Mouse (Mus musculus) intestine, embryonic 14.5 days (tissue): ENCODE data around the gene Zbtb12. TPM values are rescaled to one million over a fixed set of nuclear protein-coding genes. Genes with fewer than 3 reads are reported as not detected.
"Not testable (repeated sequence)": the region's sequence is repeated elsewhere in the genome, so short reads cannot be mapped to it uniquely, and the experiment has no call there.

Experiments
- ATAC-seq: fragments of 200-750 bp; cut with Nextera tagmentation; replicated peaks from 2 replicates; pipeline ENCODE4 v1.8.0; 2017; ENCODE audit warnings: low read depth, moderate number of reproducible peaks, moderate TSS enrichment, moderate library complexity; ENCODE audit not compliant: low FRiP score, low TSS enrichment
- DNase-seq: peaks from one replicate; pipeline ENCODE4 v3.0.0-alpha.2; 2018; ENCODE audit warnings: low spot score
- H3K27ac ChIP-seq: fragments of 300-500 bp; sonication (generic); 2 replicates; pipeline ENCODE4 v1.5.1; 2014; ENCODE audit warnings: low read depth, mild to moderate bottlenecking, control low read depth
- H3K27me3 ChIP-seq: fragments of 300-500 bp; sonication (generic); replicated peaks from 2 replicates; pipeline ENCODE4 v1.6.1; 2014; ENCODE audit warnings: low read length, control low read depth; ENCODE audit not compliant: control insufficient read depth, insufficient read depth
- H3K36me3 ChIP-seq: fragments of 300-500 bp; sonication (generic); 2 replicates; pipeline ENCODE4 v1.6.1; 2014; ENCODE audit warnings: low read length, control low read depth; ENCODE audit not compliant: control insufficient read depth, insufficient read depth
- H3K4me1 ChIP-seq: fragments of 300-500 bp; sonication (generic); replicated peaks from 2 replicates; pipeline ENCODE4 v1.6.1; 2014; ENCODE audit warnings: low read length, control low read depth, mixed read lengths; ENCODE audit not compliant: control insufficient read depth, insufficient read depth
- H3K4me2 ChIP-seq: fragments of 300-500 bp; sonication (generic); 2 replicates; pipeline ENCODE4 v1.6.1; 2014; ENCODE audit warnings: low read length
- H3K4me3 ChIP-seq: fragments of 300-500 bp; sonication (generic); 2 replicates; pipeline ENCODE4 v1.5.1; 2014; ENCODE audit warnings: low read depth, low read length, control low read depth, mixed read lengths
- H3K9ac ChIP-seq: fragments of 300-500 bp; sonication (generic); 2 replicates; pipeline ENCODE4 v1.6.1; 2014; ENCODE audit warnings: mild to moderate bottlenecking, low read length
- H3K9me3 ChIP-seq: fragments of 300-500 bp; sonication (generic); 2 replicates; pipeline ENCODE4 v1.6.1; 2016; ENCODE audit warnings: low read length, control low read depth; ENCODE audit not compliant: control insufficient read depth
- WGBS: fragments of 180-500 bp; shearing (Covaris S2); extraction: QIAGEN DNeasy Blood & Tissue Kit; methylation state at CpG from one replicate; pipeline ENCODE4 v1.1.7; 2014; 5-methylcytosine and 5-hydroxymethylcytosine counted together
- polyA plus RNA-seq: library from polyadenylated mRNA; unstranded; fragments of >200 nt; fragmentation: Nextera tagmentation; extraction: Ambion mirVana; gene quantifications from 2 replicates; pipeline ENCODE4 v1.2.1, GENCODE M21; 2014

Gene Zbtb12
- polyA plus RNA-seq, 1 experiment from 2014 or later: 1.4 TPM

GRCm38 (mm10) chr17:34901948-34902347, 22.7 kb downstream of the Zbtb12 start:
- WGBS: 92% methylated on average over 9 of the region's 10 CpGs
- ATAC-seq: not testable (repeated sequence)

GRCm38 (mm10) chr17:34902895-34903294, 23.6 kb downstream of the Zbtb12 start:
- DNase-seq: no peak
- H3K4me3 ChIP-seq: no peak overlapping the region
- WGBS: 80% methylated on average over 9 of the region's 9 CpGs
- H3K9ac ChIP-seq: no peak overlapping the region
- peaks cover 7% of the 10 kb centered on the region for H3K4me1 ChIP-seq
- H3K9me3 ChIP-seq: no peaks in the 10 kb centered on the region
- H3K27me3 ChIP-seq: no peaks in the 10 kb centered on the region
- H3K27ac ChIP-seq: no peak overlapping the region
- peaks cover 67% of the 10 kb centered on the region for H3K36me3 ChIP-seq
- no peak for ATAC-seq
- no peak overlapping the region for H3K4me2 ChIP-seq

More at GRCm38 (mm10) chr17:34901948-34902347, 22.7 kb downstream of the Zbtb12 start:
- H3K4me2 ChIP-seq, H3K4me3 ChIP-seq, H3K27ac ChIP-seq, DNase-seq, H3K27me3 ChIP-seq, H3K4me1 ChIP-seq, H3K9ac ChIP-seq, H3K9me3 ChIP-seq: not testable (repeated sequence)
- peaks cover 58% of the 10 kb centered on the region for H3K36me3 ChIP-seq

- Histone ChIP-seq H3K4me3 (no peak overlapping the region), H3K4me2 (no peak overlapping the region), H3K27ac (no peak overlapping the region), H3K9me3 (no peaks in the 10 kb centered on the region), H3K36me3 (peaks cover 81% of the 10 kb centered on the region), H3K4me1 (no peaks in the 10 kb centered on the region; the same call in 1 of the 2 replicates), H3K27me3 (no peaks in the 10 kb centered on the region), H3K9ac (no peak overlapping the region)
- DNase-seq: no peak
- no peak; the same call in 1 of the 2 replicates for ATAC-seq
- 78% methylated on average over 10 of the region's 10 CpGs for WGBS
Measured at GRCm38 (mm10) chr17:34910982-34911381, 31.7 kb downstream of the Zbtb12 start.

GRCm38 (mm10) chr17:34911945-34912351, 32.7 kb downstream of the Zbtb12 start:
- WGBS: 46% methylated on average over 5 of the region's 5 CpGs
- Histone ChIP-seq H3K4me3 (no peak overlapping the region), H3K4me2 (no peak overlapping the region), H3K27ac (no peak overlapping the region), H3K9ac (no peak overlapping the region), H3K9me3 (no peaks in the 10 kb centered on the region), H3K27me3 (no peaks in the 10 kb centered on the region), H3K4me1 (no peaks in the 10 kb centered on the region; the same call in 1 of the 2 replicates), H3K36me3 (peaks cover 72% of the 10 kb centered on the region)
- ATAC-seq: peak; percentile 38
- DNase-seq: peak; percentile 95

- peak; percentile 71 for DNase-seq
- H3K4me3 ChIP-seq: peak within 1 kb of the TSS; percentile 11
- 29% methylated on average over 18 of the region's 18 CpGs for WGBS
- peaks cover 50% of the 10 kb centered on the region for H3K36me3 ChIP-seq
- H3K27ac ChIP-seq: peak within 1 kb of the TSS; percentile 43
- H3K27me3 ChIP-seq: no peaks in the 10 kb centered on the region
- H3K9ac ChIP-seq: peak within 1 kb of the TSS; percentile 25; the same call in 1 of the 2 replicates
- no peak; the same call in 1 of the 2 replicates for ATAC-seq
- no peaks in the 10 kb centered on the region; the same call in 1 of the 2 replicates for H3K4me1 ChIP-seq
- H3K4me2 ChIP-seq: peak within 1 kb of the TSS; percentile 38
- no peaks in the 10 kb centered on the region for H3K9me3 ChIP-seq
Measured at GRCm38 (mm10) chr17:34913930-34914665, 34.8 kb downstream of the Zbtb12 start, which contains the start of gene Slc44a4. Gene Slc44a4, plus strand, starts transcription at chr17:34914466.

GRCm38 (mm10) chr17:34915410-34915831, 36.1 kb downstream of the Zbtb12 start:
- DNase-seq (peak; percentile 75), ATAC-seq (peak; percentile 53; the same call in 1 of the 2 replicates)
- Histone ChIP-seq H3K9ac (no peak overlapping the region), H3K27me3 (no peaks in the 10 kb centered on the region), H3K27ac (no peak overlapping the region), H3K4me2 (peak overlapping the region; percentile 38; the same call in 1 of the 2 replicates), H3K4me1 (no peaks in the 10 kb centered on the region; the same call in 1 of the 2 replicates), H3K36me3 (peaks cover 37% of the 10 kb centered on the region), H3K9me3 (no peaks in the 10 kb centered on the region), H3K4me3 (no peak overlapping the region)
- WGBS: 19% methylated on average over 11 of the region's 11 CpGs

- no peaks in the 10 kb centered on the region for H3K4me1 ChIP-seq
- no peak for ATAC-seq
- 89% methylated on average over 5 of the region's 5 CpGs for WGBS
- no peaks in the 10 kb centered on the region for H3K9me3 ChIP-seq
- H3K9ac ChIP-seq: no peak overlapping the region
- no peak overlapping the region for H3K4me3 ChIP-seq
- H3K27me3 ChIP-seq: no peaks in the 10 kb centered on the region
- H3K27ac ChIP-seq: no peak overlapping the region
- peaks cover 28% of the 10 kb centered on the region for H3K36me3 ChIP-seq
- no peak for DNase-seq
- H3K4me2 ChIP-seq: no peak overlapping the region
Measured at GRCm38 (mm10) chr17:34916316-34916715, 37.0 kb downstream of the Zbtb12 start.

- Histone ChIP-seq H3K27me3 (no peaks in the 10 kb centered on the region), H3K4me2 (no peak overlapping the region), H3K9me3 (no peaks in the 10 kb centered on the region), H3K4me3 (no peak overlapping the region), H3K4me1 (no peaks in the 10 kb centered on the region), H3K36me3 (peaks cover 19% of the 10 kb centered on the region), H3K27ac (no peak overlapping the region), H3K9ac (no peak overlapping the region)
- WGBS: 76% methylated on average over 9 of the region's 9 CpGs
- ATAC-seq (no peak), DNase-seq (no peak)
Measured at GRCm38 (mm10) chr17:34917188-34917587, 37.9 kb downstream of the Zbtb12 start.
